Mouse (Mus musculus): Measurements from ENCODE around the gene Pbx1.

- TF ChIP-seq CTCF (IDR thresholded peaks at IDR 0.05; ENCODE audit: extremely low read depth, insufficient read length, insufficient replicate concordance, low read depth, low read length), result no peak
- TF ChIP-seq POLR2A (IDR thresholded peaks at IDR 0.05; ENCODE audit: low read depth, low read length), result no peak
Measured at GRCm38 (mm10) chr1:168139138-168139682, 292.9 kb downstream of the Pbx1 start.

Data from small intestine, adult 2 months (tissue).